Mouse (Mus musculus): ENCODE measurements at regions not wholly inside any gene's neighbourhood (a gene's known extent, or its start where the extent isn't known, plus 50 kb on each side); places are given as distances from the start of the nearest gene placed in this dataset.

GRCm38 (mm10) chr14:99434645-99435044 is 136.2 kb downstream of the Klf5 start:
- TF ChIP-seq CTCF (IDR thresholded peaks at IDR 0.05; ENCODE audit: borderline replicate concordance, insufficient read depth, low read length) (no peak), POLR2A (IDR thresholded peaks at IDR 0.05; ENCODE audit: low read depth, low read length) (no peak)

Data from embryonic fibroblast, embryonic 13.5 days (primary cell).